In genomic region chr3:84652643-84653556, GRCm38 (mm10) we compare ENCODE assay signal across 10 mouse cellular contexts. TPM values are rescaled to one million over a fixed set of nuclear protein-coding genes. Genes with fewer than 3 reads are reported as not detected.
A peak's percentile ranks its signal among the peaks of the same experiment; 100 is the strongest.
DNase-seq lines count a peak whose midpoint lies in the region; ATAC-seq lines count a peak whose summit lies in the region.
"Had no signal": no experiment of that assay in that cellular context is flagged by ENCODE, and none has a peak within 500 bp of the region (broad histone marks: within the 10 kb centered on the region; RNA-seq: fewer than 3 reads in every experiment).

No protein-coding gene starts in this region.

- no peaks in the 10 kb centered on the region for H3K27me3 ChIP-seq in neural tube, embryonic 12.5 days (replicated peaks)
- no peaks in the 10 kb centered on the region for H3K27me3 ChIP-seq in intestine, embryonic 15.5 days (replicated peaks)
- H3K27me3 ChIP-seq: embryonic facial prominence, embryonic 13.5 days had no signal

- H3K27ac ChIP-seq in neural tube, embryonic 12.5 days = no peak overlapping the region
- H3K27ac ChIP-seq in intestine, embryonic 15.5 days = no peak overlapping the region
- H3K27ac ChIP-seq: embryonic facial prominence, embryonic 13.5 days had no signal

- peak overlapping the region; percentile 49; the same call in 1 of the 2 replicates for H3K4me2 ChIP-seq in neural tube, embryonic 12.5 days (replicated peaks)
- peak overlapping the region; percentile 52 for H3K4me2 ChIP-seq in intestine, embryonic 15.5 days (replicated peaks)

- no peak for ATAC-seq in neural tube, embryonic 12.5 days (ENCODE audit: low FRiP score, low read depth)
- ATAC-seq in intestine, embryonic 15.5 days = no peak

- H3K36me3 ChIP-seq in neural tube, embryonic 12.5 days = no peaks in the 10 kb centered on the region
- no peaks in the 10 kb centered on the region for H3K36me3 ChIP-seq in intestine, embryonic 15.5 days
- H3K36me3 ChIP-seq: embryonic facial prominence, embryonic 13.5 days had no signal

- H3K4me1 ChIP-seq in neural tube, embryonic 12.5 days = peaks cover 15% of the 10 kb centered on the region
- H3K4me1 ChIP-seq in intestine, embryonic 15.5 days (replicated peaks) = peaks cover 21% of the 10 kb centered on the region

- no peak overlapping the region for H3K9ac ChIP-seq in neural tube, embryonic 12.5 days
- no peak overlapping the region for H3K9ac ChIP-seq in intestine, embryonic 15.5 days
- H3K9ac ChIP-seq: embryonic facial prominence, embryonic 13.5 days had no signal

- DNase-seq in gastrocnemius, adult 18-20 months (ENCODE audit: low spot score) = peak; percentile 64
- no peak for DNase-seq in gastrocnemius, postnatal 14 days
- no peak for DNase-seq in neural tube, embryonic 10.5 days (ENCODE audit: extremely low spot score, low spot score)
- DNase-seq in telencephalon, adult 2 months (ENCODE audit: low read depth, low spot score) = peak; percentile 23
- DNase-seq in urinary bladder, postnatal 10 days (ENCODE audit: low spot score) = no peak
- DNase-seq in thymus, postnatal 25 days = no peak

- no peak overlapping the region for H3K4me3 ChIP-seq in neural tube, embryonic 12.5 days
- H3K4me3 ChIP-seq in intestine, embryonic 15.5 days (replicated peaks) = no peak overlapping the region

- no peaks in the 10 kb centered on the region for H3K9me3 ChIP-seq in neural tube, embryonic 12.5 days
- H3K9me3 ChIP-seq in intestine, embryonic 15.5 days = no peaks in the 10 kb centered on the region
- H3K9me3 ChIP-seq: embryonic facial prominence, embryonic 13.5 days had no signal

- intact Hi-C loops in gastrocnemius, postnatal 14 days (cut with DNase I; ENCODE audit: low total_unique reads) = no loop called here

- WGBS in neural tube, embryonic 12.5 days = 75% methylated on average over 12 of the region's 12 CpGs
- 76% methylated on average over 12 of the region's 12 CpGs for WGBS in intestine, embryonic 15.5 days

RNA-seq across cellular contexts. Expression of gene Tmem154, which starts 13.1 kb away (rescaled TPM):
- total RNA-seq in gastrocnemius, adult 18-20 months (2021) = under 1 TPM; 0.78 to 0.98 TPM
- total RNA-seq in gastrocnemius, postnatal 14 days (2021) = 1 to 10 TPM; 1.4 to 2.1 TPM
- 0.57 and 1.1 TPM in 2 replicates for polyA plus RNA-seq in neural tube, embryonic 12.5 days (2016; fragmentation: Nextera tagmentation; extraction: Ambion mirVana)
- polyA plus RNA-seq in intestine, embryonic 15.5 days (2015; fragmentation: Nextera tagmentation; extraction: Ambion mirVana) = 0.98 and 1.2 TPM in 2 replicates

RNA-seq across cellular contexts. Expression of gene Tigd4, which starts 59.5 kb away (rescaled TPM):
- total RNA-seq in gastrocnemius, adult 18-20 months (2021) = 10 to 100 TPM in 1 of 2 experiments, 1 to 10 TPM in 1; 5.7 to 15.0 TPM
- total RNA-seq in gastrocnemius, postnatal 14 days (2021) = 10 to 100 TPM; 11.1 to 14.2 TPM
- polyA plus RNA-seq in neural tube, embryonic 12.5 days (2016; fragmentation: Nextera tagmentation; extraction: Ambion mirVana) = 0.05 TPM in 2 replicates
- polyA plus RNA-seq in intestine, embryonic 15.5 days (2015; fragmentation: Nextera tagmentation; extraction: Ambion mirVana) = not detected in 2 replicates
- total RNA-seq: hematopoietic stem cell, adult 5-6 weeks had no signal

Comparison
In these comparisons a context has a peak if more than half of its experiments do, and no peak if none do; other contexts are left out.
1. DNase-seq: peak in gastrocnemius, adult 18-20 months (single experiment) and telencephalon, adult 2 months (single experiment); none in gastrocnemius, postnatal 14 days (single experiment), neural tube, embryonic 10.5 days (single experiment), urinary bladder, postnatal 10 days (single experiment) and thymus, postnatal 25 days (single experiment).